Mouse (Mus musculus): ENCODE results near the gene Tor2a.
A peak's percentile ranks its signal among the peaks of the same experiment; 100 is the strongest.

Gene Tor2a

GRCm38 (mm10) chr2:32729547-32729946 is 27.5 kb upstream of the Tor2a start:
- DNase-seq (ENCODE audit: low read depth, low spot score) = no peak

GRCm38 (mm10) chr2:32730854-32731253 is 26.2 kb upstream of the Tor2a start:
- no peak for DNase-seq (ENCODE audit: low read depth, low spot score)

GRCm38 (mm10) chr2:32731911-32732310 is 25.1 kb upstream of the Tor2a start:
- no peak for DNase-seq (ENCODE audit: low read depth, low spot score)

DNA sequence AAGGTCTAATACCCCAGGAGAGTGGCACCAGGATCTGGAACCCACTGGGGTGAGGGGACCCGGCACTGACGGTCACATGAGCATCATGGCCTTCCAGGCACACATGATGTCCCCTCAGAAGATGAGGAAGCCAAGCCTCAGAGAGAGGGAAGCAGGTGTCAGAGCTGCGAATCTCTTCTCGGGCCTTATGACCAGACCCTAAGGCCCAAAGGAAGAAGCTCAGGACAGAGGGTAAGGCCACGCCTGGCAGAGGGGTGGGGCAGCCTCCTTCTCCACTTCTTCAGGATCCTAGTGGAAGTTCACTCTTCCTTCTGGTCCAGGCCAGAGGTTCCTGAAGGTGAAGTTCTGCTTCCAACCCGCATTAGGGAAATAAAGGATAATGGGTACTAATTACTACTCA is 24.3 kb upstream of the Tor2a start:
- no peak for DNase-seq (ENCODE audit: low read depth, low spot score)

DNA sequence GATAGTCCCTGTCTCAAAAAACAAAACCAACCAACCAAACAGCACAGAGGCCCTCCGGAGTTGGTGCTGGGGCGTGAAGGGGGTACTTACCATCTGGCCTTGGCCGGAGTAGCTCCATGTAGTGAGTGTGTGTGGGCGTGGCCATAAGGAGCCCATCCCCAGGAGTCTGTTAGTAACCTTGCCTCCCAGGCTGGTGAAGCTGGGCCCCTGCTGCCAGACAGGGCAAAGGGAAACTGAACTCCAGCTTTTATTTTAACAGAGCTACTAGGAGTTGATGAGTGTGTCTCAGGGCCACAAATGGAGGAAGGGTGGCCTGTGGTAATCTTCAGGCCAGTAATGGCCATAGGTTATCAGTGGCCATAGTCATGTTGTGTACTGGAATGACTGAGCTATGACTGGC is 22.6 kb upstream of the Tor2a start:
- DNase-seq (ENCODE audit: low read depth, low spot score) = no peak

- DNase-seq (ENCODE audit: low read depth, low spot score) = no peak
Measured at GRCm38 (mm10) chr2:32734933-32735332, 22.1 kb upstream of the Tor2a start.

DNA sequence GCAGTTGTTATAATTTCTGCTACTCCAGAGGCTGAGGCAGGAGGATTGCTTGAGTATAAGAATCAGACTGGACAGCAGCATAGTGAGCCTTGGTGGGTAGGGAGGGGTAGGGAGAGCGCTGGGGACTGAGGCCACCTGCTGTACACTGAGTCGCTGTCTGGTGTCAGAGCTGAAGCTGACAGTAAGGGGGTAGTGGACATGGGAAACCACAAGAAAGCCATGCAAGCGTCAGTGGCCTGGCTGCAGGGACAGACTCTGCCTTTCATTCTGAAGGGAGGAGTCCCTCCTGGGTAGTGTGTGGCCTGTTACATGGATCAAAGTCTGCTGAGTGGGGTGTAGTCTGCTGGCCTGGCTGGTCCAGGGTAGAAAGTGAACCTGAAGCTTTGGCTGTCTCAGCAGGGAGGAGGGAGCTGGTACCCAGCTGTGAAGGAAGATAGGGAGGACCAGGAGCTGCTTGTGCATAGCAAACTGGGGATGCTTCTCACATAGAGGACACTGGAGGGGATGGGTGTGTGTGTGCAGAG is 20.7 kb upstream of the Tor2a start:
- no peak for DNase-seq (ENCODE audit: low read depth, low spot score)

DNA sequence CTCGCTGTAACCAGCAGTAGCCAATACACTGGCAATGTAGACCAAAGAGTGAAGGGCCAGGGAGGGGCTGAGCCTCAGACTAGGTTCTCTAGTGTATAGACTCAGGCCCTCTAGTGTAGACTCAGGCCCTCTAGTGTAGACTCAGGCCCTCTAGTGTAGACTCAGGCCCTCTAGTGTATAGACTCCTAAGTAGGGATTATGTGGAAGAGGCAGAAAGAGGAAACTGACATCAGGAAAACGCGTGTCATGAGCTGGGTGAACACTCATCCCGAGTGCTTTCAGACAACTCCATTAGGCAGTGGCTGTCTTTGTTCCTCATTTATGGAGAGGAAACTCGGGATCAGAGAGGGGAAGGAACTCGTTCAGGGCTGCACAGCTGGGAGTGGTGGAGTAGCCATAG is 20.0 kb upstream of the Tor2a start:
- DNase-seq (ENCODE audit: low read depth, low spot score) = no peak

DNA sequence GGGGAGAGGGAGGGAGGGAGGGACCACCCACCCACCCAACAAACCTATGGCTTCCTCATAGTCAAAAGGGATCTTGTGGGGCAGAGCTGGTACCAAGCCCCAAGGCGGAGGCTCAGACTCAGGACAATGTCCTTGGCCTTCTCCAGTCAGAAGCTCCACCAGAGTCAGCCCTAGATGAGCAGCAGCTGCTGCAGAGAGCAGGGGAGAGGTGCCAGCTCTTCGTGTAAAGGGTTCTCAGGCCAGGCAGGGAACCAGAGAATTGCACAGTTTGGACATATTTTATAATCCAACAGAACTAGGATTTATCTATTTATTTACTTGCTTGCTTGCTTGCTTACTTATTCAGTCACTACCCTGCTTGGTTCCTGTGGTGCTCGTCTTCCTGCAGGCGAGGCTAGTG is 17.7 kb upstream of the Tor2a start:
- no peak for DNase-seq (ENCODE audit: low read depth, low spot score)

- DNase-seq (ENCODE audit: low read depth, low spot score) = no peak
Measured at GRCm38 (mm10) chr2:32740916-32741272, 16.1 kb upstream of the Tor2a start, which contains the start of gene 6330409D20Rik. TSS of gene 6330409D20Rik (minus strand) at chr2:32741016.

GRCm38 (mm10) chr2:32741273-32742172 is 15.5 kb upstream of the Tor2a start:
- DNase-seq (ENCODE audit: low read depth, low spot score) = no peak

GRCm38 (mm10) chr2:32742173-32742531 is 14.9 kb upstream of the Tor2a start:
- no peak for DNase-seq (ENCODE audit: low read depth, low spot score)

DNA sequence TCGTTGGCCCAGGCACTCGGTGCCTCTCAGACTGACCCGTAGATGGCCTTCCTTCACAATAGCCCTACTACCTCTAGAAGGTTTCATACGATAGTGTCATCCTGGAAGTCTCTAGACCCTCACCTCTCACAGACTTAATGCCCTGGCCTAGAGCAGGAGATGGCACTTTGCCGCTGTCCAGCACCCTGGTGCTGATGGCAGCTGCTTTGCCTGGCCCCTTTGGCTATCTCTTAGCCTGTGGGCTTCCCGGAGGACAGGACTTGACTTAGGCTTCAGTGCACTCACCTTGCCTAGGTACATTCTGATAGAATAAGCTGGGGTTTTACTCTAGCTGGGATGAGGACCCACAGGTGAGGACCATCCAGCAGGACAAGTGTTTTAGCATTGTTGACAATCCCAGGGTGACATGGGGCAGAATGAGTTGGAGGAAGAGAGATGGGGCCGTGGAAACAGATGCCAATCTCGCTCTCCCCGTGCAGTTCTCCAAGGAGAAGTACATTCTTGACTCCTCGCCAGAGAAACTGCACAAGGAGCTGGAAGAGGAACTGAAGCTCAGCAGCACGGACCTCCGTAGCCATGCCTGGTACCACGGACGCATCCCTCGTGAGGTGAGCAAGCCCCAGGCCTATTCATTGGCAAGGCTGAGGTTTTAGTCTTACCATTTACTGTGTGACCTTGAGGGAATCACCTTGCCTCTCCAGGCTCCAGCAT is 12.6 kb upstream of the Tor2a start:
- DNase-seq (ENCODE audit: low read depth, low spot score) = peak; percentile 41

DNA sequence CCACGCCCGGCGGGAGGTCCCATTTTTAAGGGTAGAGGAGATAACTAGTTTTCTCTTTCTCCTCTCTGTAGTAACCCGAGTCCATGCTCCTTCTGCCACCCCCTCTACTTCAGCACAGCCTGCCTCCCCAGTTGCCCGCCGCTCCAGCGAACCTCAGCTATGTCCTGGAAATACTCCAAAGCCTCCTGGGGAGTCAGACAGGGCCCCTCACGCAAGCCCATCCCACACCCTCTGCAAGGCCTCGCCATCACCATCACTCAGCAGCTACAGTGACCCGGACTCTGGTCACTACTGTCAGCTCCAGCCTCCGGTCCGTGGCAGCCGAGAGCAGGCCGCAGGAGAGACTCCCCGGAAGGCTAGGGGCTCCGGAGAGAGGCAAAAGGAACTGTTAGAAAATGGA is 8.0 kb upstream of the Tor2a start:
- DNase-seq (ENCODE audit: low read depth, low spot score) = no peak

- DNase-seq (ENCODE audit: low read depth, low spot score) = no peak
Measured at GRCm38 (mm10) chr2:32750199-32750598, 6.8 kb upstream of the Tor2a start.

- no peak for DNase-seq (ENCODE audit: low read depth, low spot score)
Measured at GRCm38 (mm10) chr2:32750887-32751664, 6.0 kb upstream of the Tor2a start.

DNA sequence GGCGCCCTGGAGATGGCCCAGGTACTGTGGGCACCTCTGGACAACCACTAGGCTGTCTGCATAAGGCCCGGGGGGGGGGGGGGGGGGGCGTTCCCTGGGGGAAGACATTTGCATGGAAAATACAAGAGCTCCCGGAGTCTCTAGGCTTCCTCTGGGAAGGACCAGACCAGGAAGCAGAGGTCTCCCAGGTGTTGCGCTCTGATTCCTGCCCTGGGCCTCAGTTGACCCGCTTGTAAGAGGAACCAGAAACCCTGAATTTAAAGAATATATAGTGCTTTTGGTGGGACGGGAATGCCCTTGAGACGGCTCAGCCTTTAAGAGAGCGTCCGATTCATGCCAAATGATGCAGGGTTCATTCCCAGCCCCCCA is 5.4 kb upstream of the Tor2a start:
- DNase-seq (ENCODE audit: low read depth, low spot score) = no peak

- no peak for DNase-seq (ENCODE audit: low read depth, low spot score)
Measured at GRCm38 (mm10) chr2:32752181-32752580, 4.9 kb upstream of the Tor2a start.

GRCm38 (mm10) chr2:32756674-32757055 is 369 bp upstream of the Tor2a start:
- DNase-seq (ENCODE audit: low read depth, low spot score) = no peak

DNA sequence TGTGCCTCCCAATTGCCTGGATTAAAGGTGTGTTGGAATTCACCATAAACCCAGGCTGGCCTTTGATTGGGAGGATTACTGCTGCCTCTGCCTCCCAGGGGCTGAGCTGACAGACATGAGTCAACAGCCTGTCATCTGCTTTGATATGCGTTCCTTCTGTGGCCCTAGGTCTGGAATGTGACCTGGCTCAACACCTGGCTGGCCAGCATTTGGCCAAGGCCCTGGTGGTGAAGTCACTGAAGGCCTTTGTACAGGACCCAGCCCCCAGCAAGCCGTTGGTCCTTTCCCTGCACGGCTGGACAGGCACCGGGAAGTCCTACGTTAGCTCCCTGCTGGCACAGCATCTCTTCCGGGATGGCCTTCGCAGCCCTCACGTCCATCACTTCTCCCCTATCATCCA is 1.5 kb downstream of the Tor2a start:
- DNase-seq (ENCODE audit: low read depth, low spot score) = peak; percentile 46

DNA sequence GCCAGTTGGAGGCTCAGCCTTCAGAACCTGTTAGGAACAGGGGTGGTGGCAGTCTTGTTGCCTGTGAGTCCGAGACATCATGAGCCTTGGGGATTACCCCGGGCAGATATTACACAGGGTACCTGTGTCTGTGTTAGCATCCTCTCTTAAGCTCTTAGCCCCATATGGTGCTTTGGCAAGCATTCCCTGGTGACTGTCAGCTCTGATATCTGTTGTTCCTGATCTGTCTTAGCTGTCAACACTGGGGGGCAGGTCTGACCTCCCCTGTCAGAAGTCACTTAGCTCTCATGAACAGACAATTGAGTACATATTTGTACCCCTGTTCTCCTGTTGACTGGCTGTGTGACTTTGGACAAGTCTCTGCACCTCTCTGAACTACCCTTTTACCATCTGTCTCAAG is 2.0 kb downstream of the Tor2a start:
- no peak for DNase-seq (ENCODE audit: low read depth, low spot score)

DNA sequence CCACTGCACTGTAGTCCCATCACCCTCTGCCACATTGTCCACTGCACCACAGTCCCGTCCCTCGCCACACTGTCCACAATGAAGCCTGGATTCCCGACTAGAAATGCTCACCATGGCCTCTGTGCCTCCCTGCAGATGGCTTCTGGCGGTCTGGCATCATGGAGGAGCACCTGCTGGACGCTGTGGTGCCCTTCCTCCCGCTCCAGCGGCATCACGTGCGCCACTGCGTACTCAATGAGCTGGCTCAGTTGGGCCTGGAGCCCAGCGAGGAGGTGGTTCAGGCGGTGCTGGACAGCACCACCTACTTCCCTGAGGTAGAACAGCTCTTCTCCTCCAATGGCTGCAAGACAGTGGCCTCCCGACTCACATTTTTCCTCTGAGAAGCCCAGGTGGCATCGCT is 4.3 kb downstream of the Tor2a start:
- DNase-seq (ENCODE audit: low read depth, low spot score) = no peak

All from 3T3-L1 (cell line).